Mouse (Mus musculus) heart, postnatal 0 days (tissue): ENCODE data around the gene Spsb1.

ENCODE experiments used
- CTCF ChIP-seq: IDR thresholded peaks from 2 replicates; pipeline ENCODE4 v1.5.1; 2016; ENCODE audit warnings: antibody characterized with exemption, control low read depth, low read depth
- EP300 ChIP-seq: IDR thresholded peaks from 2 replicates; pipeline ENCODE4 v1.6.1; 2016; ENCODE audit warnings: antibody characterized with exemption, low read depth

GRCm38 (mm10) chr4:149882139-149882916, 72.5 kb downstream of the Spsb1 start:
- TF ChIP-seq CTCF, result no peak
- TF ChIP-seq EP300, result no peak
